Mouse (Mus musculus) kidney, postnatal 0 days (tissue): Measurements from ENCODE around the gene Fnbp1l. TPM values are rescaled to one million over a fixed set of nuclear protein-coding genes. Genes with fewer than 3 reads are reported as not detected.

Experiments used
- ATAC-seq: fragments of 200-750 bp; cut with Nextera tagmentation; replicated peaks from 2 replicates; pipeline ENCODE4 v1.8.0; 2017; ENCODE audit warnings: low read depth, moderate number of reproducible peaks, moderate TSS enrichment, moderate library complexity; ENCODE audit not compliant: low FRiP score
- DNase-seq: peaks from one replicate; pipeline ENCODE4 v3.0.0-alpha.2; 2016; ENCODE audit warnings: low spot score
- H3K27ac ChIP-seq: fragments of 300-500 bp; sonication (generic); 2 replicates; pipeline ENCODE4 v1.5.1; 2014; ENCODE audit warnings: mild to moderate bottlenecking
- H3K27me3 ChIP-seq: fragments of 300-500 bp; sonication (generic); 2 replicates; pipeline ENCODE4 v1.6.1; 2014; ENCODE audit warnings: low read length, mixed read lengths; ENCODE audit not compliant: insufficient read depth
- H3K36me3 ChIP-seq: fragments of 300-500 bp; sonication (generic); 2 replicates; pipeline ENCODE4 v1.6.1; 2014; ENCODE audit warnings: low read length, mixed read lengths; ENCODE audit not compliant: insufficient read depth
- H3K4me1 ChIP-seq: fragments of 300-500 bp; sonication (generic); replicated peaks from 2 replicates; pipeline ENCODE4 v1.6.1; 2014; ENCODE audit warnings: antibody characterized with exemption, low read length, mixed read lengths; ENCODE audit not compliant: insufficient read depth
- H3K4me2 ChIP-seq: fragments of 300-500 bp; sonication (generic); 2 replicates; pipeline ENCODE4 v1.6.1; 2014; ENCODE audit warnings: mild to moderate bottlenecking, low read length, moderate library complexity, mixed read lengths
- H3K4me3 ChIP-seq: fragments of 300-500 bp; sonication (generic); replicated peaks from 2 replicates; pipeline ENCODE4 v1.5.1; 2014; ENCODE audit warnings: low read depth, low read length
- H3K9ac ChIP-seq: fragments of 300-500 bp; sonication (generic); 2 replicates; pipeline ENCODE4 v1.6.1; 2014; ENCODE audit warnings: low read depth, low read length
- H3K9me3 ChIP-seq: fragments of 300-500 bp; sonication (generic); replicated peaks from 2 replicates; pipeline ENCODE4 v1.6.1; 2016; ENCODE audit warnings: low read length, inconsistent platforms, mixed read lengths
- CTCF ChIP-seq: IDR thresholded peaks from 2 replicates; pipeline ENCODE4 v1.5.1; 2016; ENCODE audit warnings: antibody characterized with exemption, low read depth, mild to moderate bottlenecking, moderate library complexity
- WGBS: fragments of 180-500 bp; shearing (Covaris S2); extraction: QIAGEN DNeasy Blood & Tissue Kit; methylation state at CpG from one replicate; pipeline ENCODE4 v1.1.7; 2014; 5-methylcytosine and 5-hydroxymethylcytosine counted together
- polyA plus RNA-seq: library from polyadenylated mRNA; unstranded; fragments of >200 nt; fragmentation: Nextera tagmentation; extraction: Ambion mirVana; gene quantifications from 2 replicates; pipeline ENCODE4 v1.2.1, GENCODE M21; 2015

Fnbp1l gene
- polyA plus RNA-seq, 1 experiment from 2014 or later: 35.5 TPM

GRCm38 (mm10) chr3:122566112-122566511, 53.4 kb downstream of the Fnbp1l start:
- H3K4me2 ChIP-seq: no peak overlapping the region
- H3K4me3 ChIP-seq: no peak overlapping the region
- H3K27me3 ChIP-seq: no peaks in the 10 kb centered on the region
- DNase-seq (no peak), ATAC-seq (no peak)
- 0 out of 2 replicates have a peak, but pooled peaks cover 11% of the 10 kb centered on the region for H3K36me3 ChIP-seq
- H3K4me1 ChIP-seq: no peaks in the 10 kb centered on the region
- no peaks in the 10 kb centered on the region for H3K9me3 ChIP-seq
- 69% methylated on average over 3 of the region's 3 CpGs for WGBS
- no peak overlapping the region for H3K27ac ChIP-seq
- H3K9ac ChIP-seq: no peak overlapping the region
- no peak for TF ChIP-seq CTCF

GRCm38 (mm10) chr3:122565285-122565684, 54.2 kb downstream of the Fnbp1l start:
- TF ChIP-seq CTCF: no peak
- no peak overlapping the region for H3K27ac ChIP-seq
- WGBS: 20% methylated on average over 7 of the region's 7 CpGs

GRCm38 (mm10) chr3:122557766-122558165, 61.7 kb downstream of the Fnbp1l start:
- Histone ChIP-seq H3K9ac (no peak overlapping the region), H3K4me1 (no peaks in the 10 kb centered on the region), H3K4me2 (no peak overlapping the region), H3K27me3 (no peaks in the 10 kb centered on the region), H3K36me3 (peaks cover 12% of the 10 kb centered on the region; the same call in 1 of the 2 replicates), H3K9me3 (no peaks in the 10 kb centered on the region), H3K4me3 (no peak overlapping the region), H3K27ac (no peak overlapping the region)
- 44% methylated on average over 2 of the region's 2 CpGs for WGBS
- ATAC-seq (no peak), DNase-seq (no peak)
- no peak for TF ChIP-seq CTCF

More at GRCm38 (mm10) chr3:122565285-122565684, 54.2 kb downstream of the Fnbp1l start:
- Histone ChIP-seq H3K9me3 (no peaks in the 10 kb centered on the region), H3K4me3 (no peak overlapping the region), H3K9ac (no peak overlapping the region), H3K36me3 (0 out of 2 replicates have a peak, but pooled peaks cover 13% of the 10 kb centered on the region), H3K4me1 (no peaks in the 10 kb centered on the region), H3K4me2 (no peak overlapping the region), H3K27me3 (no peaks in the 10 kb centered on the region)
- ATAC-seq: 0 out of 2 replicates have a peak, but pooled peaks have one; percentile 36
- no peak for DNase-seq

- DNase-seq (no peak), ATAC-seq (no peak)
- H3K9ac ChIP-seq: no peak overlapping the region
- no peaks in the 10 kb centered on the region for H3K4me1 ChIP-seq
- H3K27me3 ChIP-seq: no peaks in the 10 kb centered on the region
- 89% methylated on average over 3 of the region's 3 CpGs for WGBS
- H3K4me2 ChIP-seq: no peak overlapping the region
- H3K27ac ChIP-seq: no peak overlapping the region
- no peak for TF ChIP-seq CTCF
- no peak overlapping the region for H3K4me3 ChIP-seq
- H3K9me3 ChIP-seq: no peaks in the 10 kb centered on the region
- H3K36me3 ChIP-seq: 0 out of 2 replicates have a peak, but pooled peaks cover 4% of the 10 kb centered on the region
Measured at GRCm38 (mm10) chr3:122551174-122551573, 68.3 kb downstream of the Fnbp1l start.

GRCm38 (mm10) chr3:122547469-122547868, 72.0 kb downstream of the Fnbp1l start:
- Histone ChIP-seq H3K4me3 (no peak overlapping the region), H3K4me2 (no peak overlapping the region), H3K9me3 (no peaks in the 10 kb centered on the region), H3K36me3 (peaks cover 14% of the 10 kb centered on the region; the same call in 1 of the 2 replicates), H3K27ac (no peak overlapping the region), H3K27me3 (no peaks in the 10 kb centered on the region), H3K9ac (no peak overlapping the region), H3K4me1 (no peaks in the 10 kb centered on the region)
- TF ChIP-seq CTCF: no peak
- WGBS: 81% methylated on average over 4 of the region's 4 CpGs
- no peak for ATAC-seq
- DNase-seq: no peak

GRCm38 (mm10) chr3:122545346-122545745, 74.2 kb downstream of the Fnbp1l start:
- Histone ChIP-seq H3K4me1 (no peaks in the 10 kb centered on the region), H3K4me2 (no peak overlapping the region), H3K27me3 (no peaks in the 10 kb centered on the region), H3K9ac (no peak overlapping the region), H3K36me3 (peaks cover 20% of the 10 kb centered on the region; the same call in 1 of the 2 replicates), H3K27ac (no peak overlapping the region), H3K9me3 (no peaks in the 10 kb centered on the region), H3K4me3 (no peak overlapping the region)
- DNase-seq: no peak
- TF ChIP-seq CTCF: no peak
- no peak for ATAC-seq
- 73% methylated on average over 2 of the region's 2 CpGs for WGBS

- TF ChIP-seq CTCF: no peak
- no peak overlapping the region for H3K9ac ChIP-seq
- peak; percentile 61; the same call in 1 of the 2 replicates for ATAC-seq
- H3K4me2 ChIP-seq: no peak overlapping the region
- peaks cover 31% of the 10 kb centered on the region for H3K36me3 ChIP-seq
- H3K27me3 ChIP-seq: no peaks in the 10 kb centered on the region
- H3K27ac ChIP-seq: no peak overlapping the region
- no peak for DNase-seq
- H3K4me1 ChIP-seq: no peaks in the 10 kb centered on the region
- H3K9me3 ChIP-seq: no peaks in the 10 kb centered on the region
- no peak overlapping the region for H3K4me3 ChIP-seq
- WGBS: 70% methylated on average over 4 of the region's 4 CpGs
Measured at GRCm38 (mm10) chr3:122540918-122541317, 78.6 kb downstream of the Fnbp1l start.
